Mouse (Mus musculus) hindbrain, embryonic 16.5 days (tissue): ENCODE data around the gene Zbtb17. TPM values are rescaled to one million over a fixed set of nuclear protein-coding genes. Genes with fewer than 3 reads are reported as not detected.
A peak's percentile ranks its signal among the peaks of the same experiment; 100 is the strongest.

ENCODE experiments used
- ATAC-seq: fragments of 200-750 bp; cut with Nextera tagmentation; 2 replicates; pipeline ENCODE4 v1.8.0; 2017; ENCODE audit warnings: moderate TSS enrichment, moderate library complexity
- H3K27ac ChIP-seq: fragments of 300-500 bp; sonication (generic); 2 replicates; pipeline ENCODE4 v1.5.1; 2014; ENCODE audit warnings: low read depth, mild to moderate bottlenecking, control low read depth, low read length, moderate library complexity
- H3K27me3 ChIP-seq: fragments of 300-500 bp; sonication (generic); replicated peaks from 2 replicates; pipeline ENCODE4 v1.6.1; 2014; ENCODE audit warnings: low read length; ENCODE audit not compliant: control insufficient read depth, insufficient read depth
- H3K36me3 ChIP-seq: fragments of 300-500 bp; sonication (generic); 2 replicates; pipeline ENCODE4 v1.6.1; 2014; ENCODE audit warnings: mild to moderate bottlenecking, low read length, moderate library complexity, mixed read lengths; ENCODE audit not compliant: control insufficient read depth, insufficient read depth
- H3K4me1 ChIP-seq: fragments of 300-500 bp; sonication (generic); 2 replicates; pipeline ENCODE4 v1.6.1; 2014; ENCODE audit warnings: low read depth, low read length; ENCODE audit not compliant: control insufficient read depth, insufficient read depth
- H3K4me2 ChIP-seq: fragments of 300-500 bp; sonication (generic); 2 replicates; pipeline ENCODE4 v1.6.1; 2014; ENCODE audit warnings: mild to moderate bottlenecking, low read length, control low read depth, moderate library complexity
- H3K4me3 ChIP-seq: fragments of 300-500 bp; sonication (generic); 2 replicates; pipeline ENCODE4 v1.5.1; 2014; ENCODE audit warnings: mild to moderate bottlenecking, low read length, control low read depth, moderate library complexity
- H3K9ac ChIP-seq: fragments of 300-500 bp; sonication (generic); 2 replicates; pipeline ENCODE4 v1.6.1; 2014; ENCODE audit warnings: low read depth, mild to moderate bottlenecking, control low read depth, low read length, moderate library complexity
- H3K9me3 ChIP-seq: fragments of 300-500 bp; sonication (generic); 2 replicates; pipeline ENCODE4 v1.6.1; 2014; ENCODE audit warnings: mild to moderate bottlenecking, low read length, moderate library complexity; ENCODE audit not compliant: control insufficient read depth
- WGBS: fragments of 180-500 bp; shearing (Covaris S2); extraction: QIAGEN DNeasy Blood & Tissue Kit; methylation state at CpG from one replicate; pipeline ENCODE4 v1.1.7; 2014; 5-methylcytosine and 5-hydroxymethylcytosine counted together
- polyA plus RNA-seq: library from polyadenylated mRNA; unstranded; fragments of >200 nt; fragmentation: Nextera tagmentation; extraction: Ambion mirVana; gene quantifications from 2 replicates; pipeline ENCODE4 v1.2.1, GENCODE M21; 2015

The Zbtb17 gene
- 39.5 and 39.6 TPM in 2 replicates for polyA plus RNA-seq

GRCm38 (mm10) chr4:141444451-141445327 lies at the start of gene Zbtb17:
Zbtb17 (plus strand) TSS chr4:141444654.
- Histone ChIP-seq H3K9ac (peak within 1 kb of the TSS; percentile 99), H3K9me3 (no peaks in the 10 kb centered on the region), H3K36me3 (peaks cover 10% of the 10 kb centered on the region), H3K27me3 (no peaks in the 10 kb centered on the region), H3K4me2 (peak within 1 kb of the TSS; percentile 90), H3K4me1 (peaks cover 18% of the 10 kb centered on the region), H3K4me3 (peak within 1 kb of the TSS; percentile 98), H3K27ac (peak within 1 kb of the TSS; percentile 86)
- WGBS: under 1% methylated on average over 59 of the region's 102 CpGs
- ATAC-seq: peak; percentile 94

DNA sequence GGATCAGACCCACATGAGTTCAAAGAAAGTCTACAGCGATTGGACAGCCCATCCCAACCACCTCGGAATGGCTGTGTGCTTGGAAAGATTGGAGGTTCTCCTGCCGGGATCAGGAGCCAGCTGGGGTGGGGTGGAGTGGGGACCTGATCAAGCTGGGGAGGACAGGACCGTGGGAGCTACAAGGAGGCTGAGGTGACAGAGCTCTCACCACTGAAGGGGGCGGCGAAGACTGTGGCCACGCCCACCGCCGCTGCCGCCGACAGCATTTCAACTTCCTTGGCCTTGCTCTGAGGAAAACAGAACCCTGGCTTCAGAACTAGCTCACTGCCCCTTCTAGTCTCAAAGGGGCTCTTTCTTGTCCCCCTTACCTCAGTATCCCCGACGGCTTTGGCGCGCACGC lies 49.7 kb upstream of the Zbtb17 start:
- Histone ChIP-seq H3K4me2 (peak overlapping the region; percentile 19), H3K36me3 (no peaks in the 10 kb centered on the region)

DNA sequence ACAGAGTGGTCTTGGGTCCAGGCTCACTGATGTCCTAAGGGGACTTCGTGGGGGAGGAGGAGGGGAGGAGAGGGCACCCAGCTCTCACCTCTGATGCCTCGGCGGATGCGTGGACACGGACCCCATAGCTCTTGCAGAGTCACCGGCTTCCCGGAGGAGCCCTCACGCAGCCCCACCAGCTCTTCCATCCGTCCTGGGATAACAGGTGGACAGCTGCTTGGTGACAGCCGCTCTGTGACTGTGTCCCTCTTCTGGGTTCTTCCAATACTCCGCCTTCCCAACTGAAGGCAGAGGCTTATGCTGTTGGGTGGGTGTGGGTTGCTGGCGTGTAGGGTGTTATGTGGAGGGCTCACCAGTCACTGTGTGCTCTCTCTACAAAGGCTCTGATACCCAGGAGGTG lies 46.6 kb upstream of the Zbtb17 start:
- WGBS: 83% methylated on average over 11 of the region's 12 CpGs
- no peak for ATAC-seq

More for the DNA sequence above, 49.7 kb upstream of the Zbtb17 start:
- Histone ChIP-seq H3K4me3 (no peak overlapping the region), H3K9me3 (no peaks in the 10 kb centered on the region), H3K4me1 (no peaks in the 10 kb centered on the region), H3K27ac (no peak overlapping the region), H3K27me3 (no peaks in the 10 kb centered on the region), H3K9ac (no peak overlapping the region)
- WGBS: 22% methylated on average over 16 of the region's 16 CpGs
- no peak for ATAC-seq

DNA sequence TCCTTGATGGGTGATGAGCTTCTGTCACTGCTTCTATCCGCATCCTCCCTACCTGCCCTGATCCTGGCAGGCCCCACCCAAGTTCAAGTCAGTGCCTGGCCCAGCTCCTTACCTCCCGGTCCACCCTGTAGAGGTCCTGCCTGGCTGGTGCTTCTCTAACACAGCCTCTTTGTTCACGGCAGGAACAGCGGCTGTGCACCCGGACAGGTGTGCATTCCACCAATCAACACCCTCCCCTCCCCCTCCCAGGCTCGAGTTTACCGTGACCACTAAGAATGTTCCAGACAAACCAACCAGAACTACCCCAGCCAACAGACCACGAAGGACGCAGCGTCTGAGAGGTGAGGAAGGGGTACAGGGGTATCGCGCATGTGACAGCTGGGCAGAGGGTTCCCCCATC lies 45.9 kb upstream of the Zbtb17 start, which contains the start of gene Clcnka:
Clcnka (minus strand) TSS at position 180 of the 400 bp plus-strand sequence.
- Histone ChIP-seq H3K36me3 (no peaks in the 10 kb centered on the region), H3K9me3 (no peaks in the 10 kb centered on the region), H3K27me3 (no peaks in the 10 kb centered on the region), H3K4me1 (no peaks in the 10 kb centered on the region), H3K27ac (no peak within 1 kb of the TSS), H3K4me3 (no peak within 1 kb of the TSS), H3K4me2 (no peak within 1 kb of the TSS), H3K9ac (no peak within 1 kb of the TSS)
- WGBS: 67% methylated on average over 12 of the region's 12 CpGs
- ATAC-seq: no peak

More for the DNA sequence above, 46.6 kb upstream of the Zbtb17 start:
- no peak overlapping the region for H3K4me3 ChIP-seq
- H3K36me3 ChIP-seq: no peaks in the 10 kb centered on the region
- H3K4me1 ChIP-seq: no peaks in the 10 kb centered on the region
- H3K9ac ChIP-seq: no peak overlapping the region
- H3K27ac ChIP-seq: no peak overlapping the region
- H3K9me3 ChIP-seq: no peaks in the 10 kb centered on the region
- no peaks in the 10 kb centered on the region for H3K27me3 ChIP-seq
- no peak overlapping the region for H3K4me2 ChIP-seq

DNA sequence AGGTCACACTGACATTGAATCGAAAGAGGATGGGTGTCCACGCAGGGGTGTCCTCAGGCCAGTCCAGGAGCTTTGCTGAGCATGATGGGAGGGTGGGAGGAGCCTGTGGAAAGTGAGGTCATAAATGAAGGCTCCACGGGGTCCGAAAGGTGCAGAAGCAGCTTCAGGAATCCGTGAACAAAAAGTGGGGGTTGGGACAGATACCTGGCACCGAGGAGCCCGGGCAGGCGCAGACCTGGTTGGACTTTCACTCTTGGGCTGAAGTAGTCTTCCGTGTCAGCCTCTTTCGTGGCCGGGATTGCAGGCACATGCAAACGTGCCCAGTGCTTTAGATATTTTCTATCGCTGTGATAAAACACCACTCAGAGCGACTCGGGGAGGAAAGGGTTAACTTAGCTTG lies 44.3 kb upstream of the Zbtb17 start:
- no peak overlapping the region for H3K4me3 ChIP-seq
- no peak for ATAC-seq
- H3K27ac ChIP-seq: no peak overlapping the region
- WGBS: 90% methylated on average over 15 of the region's 15 CpGs
- H3K27me3 ChIP-seq: 0 out of 2 replicates have a peak, but pooled peaks cover 2% of the 10 kb centered on the region
- H3K4me1 ChIP-seq: no peaks in the 10 kb centered on the region
- no peaks in the 10 kb centered on the region for H3K9me3 ChIP-seq
- H3K9ac ChIP-seq: no peak overlapping the region
- no peaks in the 10 kb centered on the region for H3K36me3 ChIP-seq
- no peak overlapping the region for H3K4me2 ChIP-seq

GRCm38 (mm10) chr4:141404518-141405313 lies 39.7 kb upstream of the Zbtb17 start:
- 0 out of 2 replicates have a peak, but pooled peaks cover 2% of the 10 kb centered on the region for H3K27me3 ChIP-seq
- no peak overlapping the region for H3K27ac ChIP-seq
- H3K4me1 ChIP-seq: no peaks in the 10 kb centered on the region
- peak overlapping the region; percentile 44 for H3K4me2 ChIP-seq
- WGBS: 16% methylated on average over 15 of the region's 15 CpGs
- no peaks in the 10 kb centered on the region for H3K36me3 ChIP-seq
- no peak overlapping the region for H3K4me3 ChIP-seq
- ATAC-seq: peak; percentile 90
- peak overlapping the region; percentile 31 for H3K9ac ChIP-seq
- no peaks in the 10 kb centered on the region for H3K9me3 ChIP-seq

- Histone ChIP-seq H3K9ac (no peak overlapping the region), H3K27ac (no peak overlapping the region), H3K27me3 (0 out of 2 replicates have a peak, but pooled peaks cover 2% of the 10 kb centered on the region), H3K4me3 (no peak overlapping the region), H3K4me1 (no peaks in the 10 kb centered on the region), H3K36me3 (no peaks in the 10 kb centered on the region), H3K4me2 (no peak overlapping the region), H3K9me3 (no peaks in the 10 kb centered on the region)
- WGBS: 85% methylated on average over 3 of the region's 3 CpGs
- no peak for ATAC-seq
Observed at GRCm38 (mm10) chr4:141405314-141405622, 39.2 kb upstream of the Zbtb17 start.

DNA sequence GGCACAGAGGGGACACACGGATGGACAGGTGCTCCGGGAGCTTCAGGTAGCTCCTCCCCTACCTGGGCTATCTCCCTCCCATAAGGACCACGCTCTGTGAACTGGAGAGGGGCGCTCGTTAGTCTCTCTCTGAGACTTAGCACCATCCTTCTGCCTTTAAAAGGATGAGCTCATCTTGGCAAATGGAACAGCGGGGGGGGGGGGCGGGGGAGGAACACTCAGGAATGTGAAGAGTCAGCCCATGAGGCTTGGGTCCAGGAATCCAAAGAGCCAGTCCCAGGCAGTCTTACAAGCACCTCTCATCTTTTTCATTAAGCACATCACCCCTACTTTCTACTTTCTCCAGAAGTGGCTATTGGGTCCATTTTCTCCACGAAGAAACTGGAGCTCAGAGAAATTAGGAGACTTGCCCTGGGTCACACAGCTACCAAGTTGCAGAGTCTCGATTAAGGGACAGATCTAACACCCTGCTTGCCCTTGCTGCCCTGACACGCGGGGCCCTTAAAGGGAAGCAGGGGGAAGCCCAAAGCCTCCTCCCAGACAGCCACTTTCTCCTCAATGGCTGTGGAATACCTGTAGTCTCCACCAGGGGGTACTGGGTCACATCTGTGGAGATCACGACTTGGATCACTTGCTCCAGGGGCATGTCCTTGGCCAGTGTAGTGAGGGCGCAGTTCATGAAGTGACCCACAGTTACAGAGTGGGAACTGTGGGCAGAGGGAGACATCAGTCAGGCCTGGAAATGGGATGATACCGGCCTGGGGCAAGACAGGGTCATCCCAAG lies 37.7 kb upstream of the Zbtb17 start:
- no peak overlapping the region for H3K4me2 ChIP-seq
- H3K27ac ChIP-seq: no peak overlapping the region
- ATAC-seq: no peak
- H3K27me3 ChIP-seq: 0 out of 2 replicates have a peak, but pooled peaks cover 2% of the 10 kb centered on the region
- 49% methylated on average over 12 of the region's 14 CpGs for whole genome bisulfite sequencing
- H3K9ac ChIP-seq: no peak overlapping the region
- no peaks in the 10 kb centered on the region for H3K36me3 ChIP-seq
- no peak overlapping the region for H3K4me3 ChIP-seq
- no peaks in the 10 kb centered on the region for H3K4me1 ChIP-seq
- no peaks in the 10 kb centered on the region for H3K9me3 ChIP-seq
